Mouse (Mus musculus) liver, postnatal 0 days (tissue): ENCODE results near the gene Nadk2. TPM values are rescaled to one million over a fixed set of nuclear protein-coding genes. Genes with fewer than 3 reads are reported as not detected.

Experiments
- ATAC-seq: fragments of 200-750 bp; cut with Nextera tagmentation; 2 replicates; pipeline ENCODE4 v1.8.0; 2017; ENCODE audit warnings: mild to moderate bottlenecking, moderate library complexity
- DNase-seq: peaks from one replicate; pipeline ENCODE4 v3.0.0-alpha.2; 2016
- H3K27ac ChIP-seq: fragments of 300-500 bp; sonication (generic); 2 replicates; pipeline ENCODE4 v1.5.1; 2014; ENCODE audit warnings: antibody characterized with exemption, moderate library complexity, mild to moderate bottlenecking, low read depth
- H3K27me3 ChIP-seq: fragments of 300-500 bp; sonication (generic); 2 replicates; pipeline ENCODE4 v1.6.1; 2014; ENCODE audit warnings: low read length, control low read depth, mixed read lengths; ENCODE audit not compliant: insufficient read depth
- H3K36me3 ChIP-seq: fragments of 300-500 bp; sonication (generic); replicated peaks from 2 replicates; pipeline ENCODE4 v1.6.1; 2014; ENCODE audit warnings: mild to moderate bottlenecking, control low read depth, low read length, moderate library complexity, mixed read lengths; ENCODE audit not compliant: insufficient read depth
- H3K4me1 ChIP-seq: fragments of 300-500 bp; sonication (generic); 2 replicates; pipeline ENCODE4 v1.6.1; 2014; ENCODE audit warnings: antibody characterized with exemption, mild to moderate bottlenecking, control low read depth; ENCODE audit not compliant: insufficient read depth
- H3K4me2 ChIP-seq: fragments of 300-500 bp; sonication (generic); 2 replicates; pipeline ENCODE4 v1.6.1; 2014; ENCODE audit warnings: low read depth, mild to moderate bottlenecking, low read length, moderate library complexity, mixed read lengths
- H3K4me3 ChIP-seq: fragments of 300-500 bp; sonication (generic); 2 replicates; pipeline ENCODE4 v1.5.1; 2014; ENCODE audit warnings: low read depth, low read length
- H3K9ac ChIP-seq: fragments of 300-500 bp; sonication (generic); replicated peaks from 2 replicates; pipeline ENCODE4 v1.6.1; 2014; ENCODE audit warnings: mild to moderate bottlenecking, moderate library complexity
- H3K9me3 ChIP-seq: fragments of 300-500 bp; sonication (generic); 2 replicates; pipeline ENCODE4 v1.6.1; 2016; ENCODE audit warnings: mild to moderate bottlenecking, control low read depth, low read length, mixed read lengths
- CTCF ChIP-seq: sonication (generic); IDR thresholded peaks from 2 replicates; pipeline ENCODE4 v1.5.1; 2016; ENCODE audit warnings: antibody characterized with exemption, low read depth
- EP300 ChIP-seq: IDR thresholded peaks from 2 replicates; pipeline ENCODE4 v1.6.1; 2016; ENCODE audit warnings: antibody characterized with exemption, low read depth, mild to moderate bottlenecking
- WGBS: fragments of 180-500 bp; shearing (Covaris S2); extraction: QIAGEN DNeasy Blood & Tissue Kit; methylation state at CpG from one replicate; pipeline ENCODE4 v1.1.7; 2014; ENCODE audit not compliant: insufficient replicate concordance; 5-methylcytosine and 5-hydroxymethylcytosine counted together
- polyA plus RNA-seq: library from polyadenylated mRNA; unstranded; fragments of >200 nt; fragmentation: Nextera tagmentation; extraction: Ambion mirVana; gene quantifications from 2 replicates; pipeline ENCODE4 v1.2.1, GENCODE M21; 2015

Nadk2 gene
- polyA plus RNA-seq, 1 experiment from 2014 or later: 57.6 TPM

DNA sequence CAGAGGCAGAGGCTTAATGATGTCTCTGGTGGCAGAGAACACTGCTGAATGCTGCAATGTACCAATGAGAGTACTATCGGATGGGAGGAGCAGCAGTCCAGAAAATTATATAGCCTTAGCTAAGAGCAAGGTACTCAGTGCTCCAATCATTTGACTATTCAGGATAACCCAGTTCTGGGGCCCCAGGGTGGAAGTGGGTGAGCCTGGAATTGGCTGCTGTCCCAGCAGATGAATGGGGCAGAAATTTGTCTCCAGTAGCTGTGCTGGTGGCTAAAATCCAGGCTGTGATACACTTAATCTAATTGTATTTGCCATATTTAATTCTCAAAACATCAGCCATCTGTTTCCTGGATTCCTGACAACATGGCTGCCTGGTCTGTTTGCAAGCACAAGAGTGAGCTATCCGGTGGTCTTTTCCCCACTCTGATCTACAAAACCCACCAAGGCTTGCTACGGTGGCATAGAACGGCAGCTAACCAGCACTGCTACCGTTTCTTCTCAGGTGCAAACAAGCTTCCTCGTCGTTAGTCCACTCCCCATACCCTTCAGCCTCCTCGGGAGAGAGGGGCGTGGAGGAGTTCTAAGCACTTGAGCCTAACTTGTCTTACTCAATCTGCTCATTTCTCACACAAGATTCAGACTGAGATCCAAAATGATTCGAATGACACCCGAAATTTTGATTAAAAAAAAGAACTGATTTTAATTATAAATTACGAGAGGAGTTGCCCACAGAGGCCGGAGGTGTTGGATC, 61.8 kb downstream of the Nadk2 start:
- no peak for TF ChIP-seq CTCF
- no peak for TF ChIP-seq EP300
- DNase-seq (no peak), ATAC-seq (no peak)
- H3K27me3 ChIP-seq: no peaks in the 10 kb centered on the region
- H3K4me2 ChIP-seq: no peak overlapping the region
- WGBS: 85% methylated on average over 13 of the region's 13 CpGs
- no peak overlapping the region for H3K27ac ChIP-seq
- no peaks in the 10 kb centered on the region for H3K9me3 ChIP-seq
- peaks cover 4% of the 10 kb centered on the region for H3K4me1 ChIP-seq
- H3K9ac ChIP-seq: no peak overlapping the region
- peaks cover 30% of the 10 kb centered on the region for H3K36me3 ChIP-seq
- H3K4me3 ChIP-seq: no peak overlapping the region

DNA sequence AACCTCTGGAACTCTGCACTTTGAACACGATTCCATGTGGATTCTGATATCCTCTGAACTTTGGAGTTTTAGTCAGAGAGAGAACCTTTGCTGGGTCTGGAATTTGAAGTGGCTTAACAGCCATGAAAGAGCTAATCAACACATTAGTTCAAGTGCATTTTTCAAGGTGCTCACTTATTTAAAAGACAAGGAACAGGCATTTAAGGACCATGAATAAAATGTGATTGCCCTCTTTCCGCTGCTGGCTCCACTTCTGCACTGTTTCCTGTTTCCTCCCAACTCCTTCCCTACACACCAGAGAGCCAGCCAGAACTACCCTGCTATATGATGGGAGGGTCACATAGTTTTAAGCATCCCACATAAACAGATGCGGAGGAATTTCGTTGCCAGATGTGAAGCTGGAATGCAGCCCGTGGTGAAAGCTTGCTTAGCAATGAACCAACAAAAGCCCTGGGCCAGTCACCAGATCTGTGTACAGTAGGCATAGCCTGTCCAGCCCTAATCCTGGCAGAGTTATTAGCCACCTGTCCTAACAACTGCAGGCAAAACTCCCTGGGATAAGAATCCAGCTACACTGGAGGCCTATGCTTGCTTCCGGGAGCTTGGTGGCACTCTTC, 63.9 kb downstream of the Nadk2 start:
- DNase-seq (no peak), ATAC-seq (no peak)
- no peak overlapping the region for H3K4me2 ChIP-seq
- H3K27me3 ChIP-seq: no peaks in the 10 kb centered on the region
- TF ChIP-seq CTCF: no peak
- no peak for TF ChIP-seq EP300
- H3K36me3 ChIP-seq: peaks cover 28% of the 10 kb centered on the region
- no peak overlapping the region for H3K4me3 ChIP-seq
- peaks cover 18% of the 10 kb centered on the region for H3K4me1 ChIP-seq
- H3K9me3 ChIP-seq: no peaks in the 10 kb centered on the region
- H3K9ac ChIP-seq: no peak overlapping the region
- WGBS: 70% methylated on average over 6 of the region's 6 CpGs
- peak overlapping the region; percentile 24; the same call in 1 of the 2 replicates for H3K27ac ChIP-seq

DNA sequence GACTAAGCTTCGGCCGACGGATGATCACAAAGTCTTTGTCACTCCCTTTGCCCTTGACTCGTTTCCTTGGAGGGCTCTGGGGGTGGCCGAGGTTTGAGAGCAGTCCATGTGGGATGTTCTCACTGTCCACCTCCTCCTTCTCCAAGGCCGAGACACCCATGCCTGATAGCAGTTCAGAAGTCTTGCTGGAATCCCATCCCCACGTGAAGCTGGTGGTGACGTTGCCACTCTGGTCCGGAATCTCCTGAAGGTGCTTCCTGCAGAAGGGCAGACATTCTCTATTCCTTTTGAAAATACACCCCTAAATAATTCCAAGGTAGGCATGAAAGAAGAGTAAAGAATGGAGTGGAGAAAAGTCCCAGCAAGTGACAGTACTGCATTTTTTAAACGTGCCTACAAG, 68.4 kb downstream of the Nadk2 start:
- 19% methylated on average over 10 of the region's 10 CpGs for WGBS
- Histone ChIP-seq H3K36me3 (peaks cover 9% of the 10 kb centered on the region), H3K27me3 (no peaks in the 10 kb centered on the region), H3K27ac (no peak overlapping the region), H3K4me1 (peaks cover 22% of the 10 kb centered on the region), H3K4me3 (peak overlapping the region; percentile 99), H3K9me3 (no peaks in the 10 kb centered on the region), H3K4me2 (peak overlapping the region; percentile 91), H3K9ac (peak overlapping the region; percentile 68)
- no peak for TF ChIP-seq EP300
- no peak for TF ChIP-seq CTCF
- no peak for DNase-seq
- no peak for ATAC-seq

DNA sequence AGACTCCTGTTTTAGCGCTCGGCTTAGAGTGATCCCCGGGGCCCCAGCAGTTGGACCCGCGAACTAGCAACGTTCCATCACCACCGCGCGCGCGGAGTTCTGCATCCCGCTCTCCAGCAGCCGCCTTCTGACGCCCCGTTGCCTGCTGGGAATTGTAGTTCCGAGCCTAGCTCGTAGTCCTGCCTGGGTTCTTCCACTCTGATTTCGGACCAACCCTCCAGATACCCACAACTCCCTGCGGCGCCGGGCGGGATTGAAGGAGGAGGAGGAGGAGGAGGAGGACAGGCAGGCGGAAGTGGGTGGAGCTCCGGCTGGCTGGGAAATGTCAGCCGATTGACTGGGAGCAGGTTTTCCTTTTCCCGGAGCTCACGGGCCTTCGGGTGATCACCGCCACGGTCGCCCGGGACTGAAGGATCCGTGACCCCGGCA, 69.2 kb downstream of the Nadk2 start, which contains the start of gene Lmbrd2:
Gene Lmbrd2 (plus strand): TSS at position 299 of the 429 bp plus-strand sequence.
- DNase-seq (peak; percentile 98), ATAC-seq (peak; percentile 100)
- H3K4me2 ChIP-seq: peak within 1 kb of the TSS; percentile 91
- H3K9ac ChIP-seq: peak within 1 kb of the TSS; percentile 92
- H3K4me3 ChIP-seq: peak within 1 kb of the TSS; percentile 99
- WGBS: under 1% methylated on average over 32 of the region's 34 CpGs
- no peaks in the 10 kb centered on the region for H3K9me3 ChIP-seq
- peaks cover 5% of the 10 kb centered on the region; the same call in 1 of the 2 replicates for H3K36me3 ChIP-seq
- TF ChIP-seq CTCF (no peak), EP300 (no peak)
- H3K27ac ChIP-seq: peak within 1 kb of the TSS; percentile 86
- H3K4me1 ChIP-seq: peaks cover 20% of the 10 kb centered on the region
- H3K27me3 ChIP-seq: no peaks in the 10 kb centered on the region

DNA sequence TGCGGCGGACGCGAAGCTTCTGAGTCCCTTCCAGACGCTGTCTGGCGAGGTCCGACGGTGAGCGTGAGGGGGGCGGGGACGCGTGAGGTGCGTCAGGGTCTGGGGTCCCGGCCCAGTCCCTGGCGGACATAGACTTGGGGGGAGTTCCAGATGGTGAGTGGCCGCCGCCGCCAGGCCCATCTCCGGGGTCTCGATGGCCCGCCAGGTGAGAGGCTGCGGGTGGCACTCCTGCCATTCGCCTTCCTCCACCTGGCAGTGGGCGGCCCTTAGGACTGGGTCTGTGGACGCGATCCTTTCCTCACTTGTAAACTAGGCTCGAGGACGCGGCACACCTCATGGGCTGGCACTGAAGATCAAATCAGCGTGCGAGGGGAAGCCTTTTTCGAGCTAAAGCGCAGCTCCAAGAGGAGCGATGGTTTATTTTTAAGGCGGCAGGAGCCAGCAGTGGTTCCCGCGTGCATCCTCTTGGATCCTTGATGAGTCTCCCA, 69.7 kb downstream of the Nadk2 start:
- Histone ChIP-seq H3K9ac (peak overlapping the region; percentile 92), H3K9me3 (no peaks in the 10 kb centered on the region), H3K4me1 (peaks cover 18% of the 10 kb centered on the region), H3K36me3 (peaks cover 5% of the 10 kb centered on the region; the same call in 1 of the 2 replicates), H3K27me3 (no peaks in the 10 kb centered on the region), H3K27ac (peak overlapping the region; percentile 86), H3K4me3 (peak overlapping the region; percentile 99), H3K4me2 (peak overlapping the region; percentile 91)
- ATAC-seq (peak; percentile 76), DNase-seq (no peak)
- under 1% methylated on average over 36 of the region's 37 CpGs for WGBS
- TF ChIP-seq CTCF (no peak), EP300 (no peak)

DNA sequence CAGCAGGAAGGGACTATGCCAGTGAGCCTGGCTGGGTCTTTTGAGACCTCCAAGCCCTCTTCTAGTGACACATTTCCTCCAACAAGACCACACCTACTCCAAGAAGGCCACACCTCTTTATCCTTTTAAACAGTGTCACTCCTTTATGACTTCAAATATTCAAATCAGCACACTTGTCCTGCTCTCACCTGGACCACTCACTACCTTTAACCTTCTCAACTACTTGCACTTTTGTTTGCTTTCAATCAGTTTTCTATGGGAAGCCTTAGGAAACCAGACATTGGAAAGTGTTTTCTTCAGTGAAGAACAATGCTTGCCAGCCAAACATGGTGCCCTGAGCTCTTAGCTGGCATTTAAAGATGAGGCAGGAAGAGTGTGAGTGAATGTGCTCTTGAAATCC, 84.3 kb downstream of the Nadk2 start, which contains the start of gene Skp2:
Gene Skp2 (minus strand): TSS at position 101 of the 400 bp plus-strand sequence.
- Histone ChIP-seq H3K9me3 (no peaks in the 10 kb centered on the region), H3K9ac (no peak within 1 kb of the TSS), H3K27ac (no peak within 1 kb of the TSS), H3K4me1 (no peaks in the 10 kb centered on the region), H3K36me3 (peaks cover 36% of the 10 kb centered on the region), H3K4me3 (no peak within 1 kb of the TSS), H3K4me2 (no peak within 1 kb of the TSS), H3K27me3 (no peaks in the 10 kb centered on the region)
- TF ChIP-seq EP300: no peak
- TF ChIP-seq CTCF: no peak
- no peak for DNase-seq
- no peak for ATAC-seq

Other genes starting within 250 kb of the Nadk2 start
- gene Ranbp3l, start 103.3 kb upstream of the Nadk2 start, polyA plus RNA-seq: 0.25 and 0.30 TPM in 2 replicates
- gene Lmbrd2, start 69.3 kb downstream of the Nadk2 start, polyA plus RNA-seq: 1.5 and 1.8 TPM in 2 replicates
- 6.0 and 6.4 TPM in 2 replicates for gene Skp2, start 84.2 kb downstream of the Nadk2 start, polyA plus RNA-seq
- gene Ugt3a1, start 205.6 kb downstream of the Nadk2 start, polyA plus RNA-seq: 0.92 and 0.94 TPM in 2 replicates